Mouse (Mus musculus) lung, embryonic 15.5 days (tissue): ENCODE measurements around the gene Kxd1. TPM values are rescaled to one million over a fixed set of nuclear protein-coding genes. Genes with fewer than 3 reads are reported as not detected.
A peak's percentile ranks its signal among the peaks of the same experiment; 100 is the strongest.

Experiments used
- ATAC-seq: fragments of 200-750 bp; cut with Nextera tagmentation; 2 replicates; pipeline ENCODE4 v1.8.0; 2017; ENCODE audit warnings: moderate number of reproducible peaks, borderline replicate concordance; ENCODE audit not compliant: low FRiP score, low TSS enrichment; ENCODE audit errors: extremely low read depth
- H3K27ac ChIP-seq: fragments of 300-500 bp; sonication (generic); 2 replicates; pipeline ENCODE4 v1.5.1; 2015; ENCODE audit warnings: moderate library complexity, mild to moderate bottlenecking, inconsistent platforms
- H3K27me3 ChIP-seq: fragments of 300-500 bp; sonication (generic); 2 replicates; pipeline ENCODE4 v1.6.1; 2015; ENCODE audit warnings: inconsistent platforms
- H3K36me3 ChIP-seq: fragments of 300-500 bp; sonication (generic); 2 replicates; pipeline ENCODE4 v1.6.1; 2015; ENCODE audit warnings: inconsistent platforms
- H3K4me1 ChIP-seq: fragments of 300-500 bp; sonication (generic); 2 replicates; pipeline ENCODE4 v1.6.1; 2015; ENCODE audit warnings: inconsistent platforms
- H3K4me2 ChIP-seq: fragments of 300-500 bp; sonication (generic); 2 replicates; pipeline ENCODE4 v1.6.1; 2015; ENCODE audit warnings: inconsistent platforms, mild to moderate bottlenecking, moderate library complexity
- H3K4me3 ChIP-seq: fragments of 300-500 bp; sonication (generic); 2 replicates; pipeline ENCODE4 v1.5.1; 2015; ENCODE audit warnings: mild to moderate bottlenecking, inconsistent platforms
- H3K9ac ChIP-seq: fragments of 300-500 bp; sonication (generic); 2 replicates; pipeline ENCODE4 v1.6.1; 2015; ENCODE audit warnings: inconsistent platforms
- H3K9me3 ChIP-seq: fragments of 300-500 bp; sonication (generic); 2 replicates; pipeline ENCODE4 v1.6.1; 2016; ENCODE audit warnings: inconsistent platforms
- WGBS: fragments of 180-500 bp; shearing (Covaris S2); methylation state at CpG from one replicate; pipeline ENCODE4 v1.1.7; 2015; 5-methylcytosine and 5-hydroxymethylcytosine counted together
- polyA plus RNA-seq: library from polyadenylated mRNA; unstranded; fragments of >200 nt; fragmentation: Nextera tagmentation; extraction: Ambion mirVana; gene quantifications from 2 replicates; pipeline ENCODE4 v1.2.1, GENCODE M21; 2015

Kxd1 gene
- polyA plus RNA-seq, 1 experiment from 2014 or later = 54.4 TPM

DNA sequence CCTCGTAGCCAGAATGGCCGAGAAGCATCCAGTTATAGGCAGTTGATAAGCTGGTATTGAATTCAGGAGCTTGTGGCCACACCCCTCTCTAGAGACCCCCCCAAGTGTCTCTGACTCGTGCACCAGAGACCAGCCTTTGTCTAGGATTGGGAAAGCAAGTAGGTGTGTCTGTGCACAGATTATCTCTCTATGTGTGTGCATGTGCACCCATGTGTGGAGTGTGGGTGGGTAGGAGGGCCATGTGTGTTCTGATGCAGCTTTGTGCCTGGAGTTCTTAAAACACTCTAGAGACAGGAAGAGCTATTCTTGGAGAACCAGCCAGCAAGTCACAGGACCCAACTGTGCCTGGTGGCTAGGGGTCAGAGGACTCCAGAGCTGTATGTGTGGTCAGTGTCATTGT lies 32.8 kb upstream of the Kxd1 start:
- Histone ChIP-seq H3K9ac (no peak overlapping the region), H3K36me3 (no peaks in the 10 kb centered on the region), H3K4me3 (no peak overlapping the region), H3K27ac (peak overlapping the region; percentile 9; the same call in 1 of the 2 replicates), H3K9me3 (no peaks in the 10 kb centered on the region), H3K4me1 (peaks cover 62% of the 10 kb centered on the region), H3K4me2 (no peak overlapping the region), H3K27me3 (no peaks in the 10 kb centered on the region)
- WGBS = 65% methylated on average over 3 of the region's 3 CpGs
- no peak for ATAC-seq

DNA sequence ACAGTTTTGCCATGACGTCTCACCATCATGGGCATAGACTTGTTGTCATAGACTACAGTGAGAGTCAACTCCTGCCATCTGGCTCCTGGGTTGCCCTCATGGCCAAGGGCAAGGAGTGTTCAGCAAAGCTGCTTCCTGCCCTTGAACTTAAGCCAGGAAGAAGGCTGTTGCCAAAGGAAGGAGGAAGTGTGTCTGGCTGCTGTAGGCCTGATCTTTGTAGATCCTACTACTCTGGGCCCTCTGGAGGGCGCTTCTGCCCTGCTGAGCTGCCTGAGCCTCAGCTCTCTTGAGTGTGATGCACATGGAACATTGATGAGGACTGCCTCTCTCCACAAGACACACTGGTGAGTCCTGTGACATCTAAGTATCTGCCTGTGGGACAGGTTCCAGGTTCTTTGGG lies 32.3 kb upstream of the Kxd1 start:
- WGBS = 50% methylated on average over 2 of the region's 2 CpGs
- no peaks in the 10 kb centered on the region for H3K27me3 ChIP-seq
- H3K36me3 ChIP-seq = no peaks in the 10 kb centered on the region
- no peak overlapping the region for H3K4me2 ChIP-seq
- H3K9ac ChIP-seq = no peak overlapping the region
- H3K27ac ChIP-seq = peak overlapping the region; percentile 25; the same call in 1 of the 2 replicates
- peaks cover 57% of the 10 kb centered on the region for H3K4me1 ChIP-seq
- no peak for ATAC-seq
- no peak overlapping the region for H3K4me3 ChIP-seq
- H3K9me3 ChIP-seq = no peaks in the 10 kb centered on the region

DNA sequence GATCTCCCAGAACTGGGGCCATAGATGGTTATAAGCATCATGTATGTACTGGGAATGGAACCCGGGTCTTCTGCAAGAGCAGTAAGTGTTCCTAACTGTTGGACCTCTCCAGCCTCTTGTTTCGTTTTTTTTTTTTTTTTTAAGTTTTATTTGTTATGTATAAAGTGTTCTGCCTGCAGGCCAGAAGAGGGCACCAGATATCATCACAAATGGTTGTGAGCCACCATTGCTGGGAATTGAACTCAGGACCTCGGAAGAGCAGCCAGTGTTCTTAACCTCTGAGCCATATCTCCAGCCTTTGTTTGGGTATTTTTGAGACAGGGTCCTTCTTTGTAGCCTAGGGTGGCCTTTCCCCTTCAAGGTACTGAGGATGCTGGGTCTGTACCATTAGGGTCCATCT lies 31.2 kb upstream of the Kxd1 start:
- no peak overlapping the region for H3K4me2 ChIP-seq
- H3K4me3 ChIP-seq = no peak overlapping the region
- no peaks in the 10 kb centered on the region for H3K36me3 ChIP-seq
- H3K27ac ChIP-seq = no peak overlapping the region
- no peak overlapping the region for H3K9ac ChIP-seq
- no peak for ATAC-seq
- H3K27me3 ChIP-seq = no peaks in the 10 kb centered on the region
- H3K9me3 ChIP-seq = no peaks in the 10 kb centered on the region
- 67% methylated on average over 3 of the region's 3 CpGs for WGBS
- peaks cover 52% of the 10 kb centered on the region for H3K4me1 ChIP-seq

DNA sequence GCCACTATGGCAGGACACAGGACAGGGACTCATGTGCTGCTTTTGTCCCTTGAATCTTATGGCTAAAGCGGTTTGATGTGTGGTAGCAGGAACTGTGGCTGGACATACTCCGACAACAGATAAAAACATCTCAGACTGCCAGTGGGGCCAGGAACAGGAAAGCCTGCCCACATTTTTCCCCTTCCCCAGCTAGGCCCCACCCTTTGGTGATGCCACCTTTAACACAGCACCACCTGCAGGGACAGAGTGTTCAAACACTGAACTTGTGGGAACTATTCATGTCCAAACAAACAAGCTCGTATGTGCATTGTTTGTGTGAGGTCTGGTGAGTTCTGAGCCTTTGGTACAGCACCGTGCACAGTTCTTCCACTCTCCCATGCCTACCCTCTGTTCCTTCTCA lies 30.6 kb upstream of the Kxd1 start:
- 51% methylated on average over 4 of the region's 4 CpGs for WGBS
- no peaks in the 10 kb centered on the region for H3K9me3 ChIP-seq
- no peak for ATAC-seq
- no peak overlapping the region for H3K4me2 ChIP-seq
- H3K36me3 ChIP-seq = no peaks in the 10 kb centered on the region
- H3K27me3 ChIP-seq = no peaks in the 10 kb centered on the region
- no peak overlapping the region for H3K4me3 ChIP-seq
- H3K9ac ChIP-seq = 0 out of 2 replicates have a peak overlapping the region, but pooled peaks have one; percentile 26
- peaks cover 59% of the 10 kb centered on the region for H3K4me1 ChIP-seq
- 0 out of 2 replicates have a peak overlapping the region, but pooled peaks have one; percentile 5 for H3K27ac ChIP-seq

DNA sequence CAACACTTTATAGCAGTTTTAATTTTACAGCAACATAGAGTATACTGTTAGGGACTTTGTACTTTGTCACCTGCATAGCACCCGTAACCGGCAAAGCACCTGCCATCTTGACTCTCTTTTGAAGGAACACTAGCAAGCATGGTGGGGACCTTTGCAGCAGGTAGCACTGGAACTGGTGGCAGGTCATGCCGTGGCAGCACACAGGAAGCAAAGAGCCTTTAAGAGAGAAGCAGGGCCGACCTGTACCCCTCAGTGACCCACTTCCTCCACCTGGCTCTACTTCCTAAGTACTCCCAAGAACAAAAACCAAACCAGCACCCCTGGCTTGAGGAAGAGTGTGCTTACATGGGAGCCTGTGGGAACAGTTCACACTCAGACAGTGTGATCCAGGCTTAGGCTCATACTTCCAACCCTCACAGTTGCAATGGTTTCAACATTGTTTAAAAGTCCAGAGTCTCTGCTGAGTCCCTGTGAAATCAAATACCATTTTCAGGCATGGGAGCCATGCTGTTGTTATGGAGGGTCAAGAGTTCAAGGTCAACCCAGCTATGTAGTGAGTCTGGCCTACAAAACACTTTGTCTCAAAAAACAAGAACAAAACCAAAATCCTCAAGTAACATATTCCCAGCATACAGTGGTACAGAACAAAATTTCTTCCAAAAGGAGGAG lies 27.5 kb upstream of the Kxd1 start:
- no peak overlapping the region for H3K27ac ChIP-seq
- no peaks in the 10 kb centered on the region for H3K27me3 ChIP-seq
- 87% methylated on average over 4 of the region's 4 CpGs for WGBS
- H3K9me3 ChIP-seq = no peaks in the 10 kb centered on the region
- H3K4me1 ChIP-seq = peaks cover 54% of the 10 kb centered on the region
- no peaks in the 10 kb centered on the region for H3K36me3 ChIP-seq
- ATAC-seq = no peak
- no peak overlapping the region for H3K4me3 ChIP-seq
- no peak overlapping the region for H3K4me2 ChIP-seq
- H3K9ac ChIP-seq = no peak overlapping the region

DNA sequence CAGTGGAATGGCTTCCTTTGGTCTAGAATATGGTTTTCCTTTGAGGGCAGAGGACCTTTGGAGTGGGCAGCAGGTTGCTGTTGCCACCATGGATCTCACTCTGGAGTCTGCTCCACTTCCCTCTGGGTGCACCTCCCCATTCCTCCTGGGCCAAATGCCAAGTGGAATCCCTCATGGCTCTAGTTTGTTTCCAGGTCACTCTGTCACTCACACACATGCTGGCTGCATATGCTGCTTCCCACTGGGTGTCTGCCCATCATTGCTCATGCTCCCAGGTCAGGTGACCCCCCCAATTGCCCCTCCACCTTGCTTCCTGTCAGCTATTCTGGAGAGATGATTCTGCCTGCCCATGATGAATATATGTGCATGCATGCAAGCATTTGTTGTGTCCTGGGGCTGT lies 26.0 kb upstream of the Kxd1 start:
- H3K4me3 ChIP-seq = no peak overlapping the region
- H3K36me3 ChIP-seq = no peaks in the 10 kb centered on the region
- peaks cover 42% of the 10 kb centered on the region for H3K4me1 ChIP-seq
- no peak overlapping the region for H3K9ac ChIP-seq
- H3K27me3 ChIP-seq = no peaks in the 10 kb centered on the region
- no peak overlapping the region for H3K4me2 ChIP-seq
- ATAC-seq = 0 out of 2 replicates have a peak, but pooled peaks have one; percentile 47
- H3K9me3 ChIP-seq = no peaks in the 10 kb centered on the region
- H3K27ac ChIP-seq = 0 out of 2 replicates have a peak overlapping the region, but pooled peaks have one; percentile 8

DNA sequence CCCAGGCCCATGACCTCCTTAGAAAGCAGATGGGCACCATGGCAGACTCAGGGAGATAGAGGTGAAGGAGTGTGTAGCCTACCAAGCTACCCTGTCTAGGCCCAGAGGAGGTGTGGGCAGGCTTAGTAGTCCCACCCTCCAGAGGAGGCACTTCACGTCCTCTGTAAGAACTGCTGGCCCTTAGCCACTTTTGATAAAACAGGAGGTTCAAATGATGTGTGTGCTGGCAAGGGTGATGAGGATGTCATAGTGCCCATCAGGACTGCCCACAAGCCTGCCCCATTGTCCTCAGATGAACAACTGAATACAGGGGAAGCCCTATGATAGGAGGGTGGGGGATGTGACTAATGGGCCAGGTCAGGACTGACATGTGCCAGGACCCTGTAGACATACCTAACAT lies 25.1 kb upstream of the Kxd1 start:
- Histone ChIP-seq H3K4me1 (peaks cover 37% of the 10 kb centered on the region), H3K27ac (no peak overlapping the region), H3K36me3 (no peaks in the 10 kb centered on the region), H3K9me3 (no peaks in the 10 kb centered on the region), H3K4me2 (no peak overlapping the region), H3K4me3 (no peak overlapping the region), H3K9ac (no peak overlapping the region), H3K27me3 (no peaks in the 10 kb centered on the region)
- 11% methylated on average over 1 of the region's 1 CpGs for WGBS
- ATAC-seq = 0 out of 2 replicates have a peak, but pooled peaks have one; percentile 32

DNA sequence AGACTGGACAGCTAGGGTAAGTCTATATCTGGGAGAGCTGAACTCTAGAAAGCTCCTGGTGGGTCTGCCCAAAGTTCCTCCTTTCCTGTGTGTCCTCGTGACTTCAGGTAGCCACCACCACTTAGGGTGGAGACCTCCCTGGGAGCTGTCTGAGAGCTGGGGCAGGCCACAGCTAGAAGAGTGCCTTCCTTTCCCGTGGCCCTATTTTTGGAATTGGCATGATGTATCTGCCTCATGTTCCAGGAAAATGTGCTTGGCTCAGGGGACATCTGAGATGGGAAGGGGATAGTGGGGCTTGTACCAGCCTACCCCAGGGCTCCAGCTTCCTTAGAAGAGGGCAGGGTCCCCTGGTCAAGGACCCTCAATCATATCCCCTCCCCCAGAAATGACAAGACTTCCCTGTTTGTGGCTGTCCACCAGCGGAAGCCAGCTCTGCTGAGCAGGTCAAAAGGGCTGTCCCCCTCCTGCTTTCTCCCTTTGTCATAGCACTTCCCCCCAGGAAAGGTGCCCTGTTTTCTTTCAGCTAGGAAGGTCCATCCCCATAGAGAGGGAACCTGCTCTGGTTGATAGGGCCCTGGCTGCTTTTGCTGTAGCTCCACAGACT lies 23.9 kb upstream of the Kxd1 start:
- Histone ChIP-seq H3K4me1 (peaks cover 34% of the 10 kb centered on the region), H3K9me3 (no peaks in the 10 kb centered on the region), H3K27ac (peak overlapping the region; percentile 26; the same call in 1 of the 2 replicates), H3K4me3 (no peak overlapping the region), H3K4me2 (no peak overlapping the region), H3K27me3 (no peaks in the 10 kb centered on the region), H3K36me3 (no peaks in the 10 kb centered on the region), H3K9ac (no peak overlapping the region)
- ATAC-seq = no peak
- 49% methylated on average over 3 of the region's 3 CpGs for WGBS

DNA sequence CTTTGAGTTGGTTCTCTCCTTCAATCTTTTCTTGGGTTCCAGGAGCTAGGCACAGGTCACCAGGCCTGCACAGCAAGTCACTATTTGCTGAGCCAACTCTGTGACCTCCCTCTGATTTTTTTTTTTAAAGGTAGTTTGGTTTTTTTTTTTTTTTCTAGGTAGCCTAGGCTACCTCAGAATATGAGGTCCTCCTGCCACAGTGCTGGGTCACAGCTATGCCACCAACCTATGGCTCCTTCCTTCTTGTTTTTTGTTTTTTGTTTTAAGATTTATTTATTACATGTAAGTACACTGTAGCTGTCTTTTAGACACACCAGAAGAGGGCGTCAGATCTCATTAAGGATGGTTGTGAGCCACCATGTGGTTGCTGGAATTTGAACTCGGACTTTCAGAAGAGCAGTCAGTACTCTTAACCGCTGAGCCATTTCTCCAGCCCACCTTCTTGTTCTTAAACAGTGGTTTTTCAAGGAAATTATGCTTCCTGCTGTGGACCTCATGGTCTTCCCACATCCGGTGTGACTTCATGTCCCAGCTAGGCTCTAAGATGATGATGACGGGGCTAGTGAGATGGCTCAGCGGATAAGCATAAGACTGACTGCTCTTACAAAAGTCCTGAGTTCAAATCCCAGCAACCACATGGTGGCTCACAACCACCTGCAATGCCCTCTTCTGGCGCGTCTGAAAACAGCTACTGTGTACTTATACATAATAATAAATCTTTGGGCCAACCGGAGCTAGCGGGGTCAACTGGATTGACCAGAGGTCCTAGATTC lies 21.8 kb upstream of the Kxd1 start:
- no peak overlapping the region for H3K4me2 ChIP-seq
- H3K9me3 ChIP-seq = no peaks in the 10 kb centered on the region
- no peaks in the 10 kb centered on the region for H3K36me3 ChIP-seq
- no peak overlapping the region for H3K27ac ChIP-seq
- 90% methylated on average over 10 of the region's 10 CpGs for WGBS
- no peaks in the 10 kb centered on the region for H3K27me3 ChIP-seq
- ATAC-seq = no peak
- H3K4me1 ChIP-seq = peaks cover 34% of the 10 kb centered on the region
- no peak overlapping the region for H3K4me3 ChIP-seq
- no peak overlapping the region for H3K9ac ChIP-seq

DNA sequence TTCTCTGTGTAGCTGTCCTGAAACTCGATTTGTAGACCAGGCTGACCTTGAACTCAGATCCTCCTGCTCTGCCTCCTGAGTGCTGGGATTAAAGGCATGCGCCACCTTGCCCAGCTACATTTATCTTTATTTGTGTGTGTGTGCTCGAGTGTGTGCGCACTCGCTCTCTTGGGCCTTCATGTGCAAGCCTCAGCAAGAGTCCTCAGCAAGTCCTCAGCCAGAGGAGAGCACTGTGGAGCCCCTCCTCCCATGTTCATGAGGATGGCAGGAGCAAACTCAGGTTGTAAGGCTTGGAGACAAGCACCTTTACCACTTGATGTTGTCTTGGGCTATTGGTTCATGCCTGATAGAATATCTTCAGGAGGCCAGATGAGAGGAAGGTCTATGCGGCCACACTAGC lies 20.0 kb upstream of the Kxd1 start:
- WGBS = 69% methylated on average over 6 of the region's 6 CpGs
- ATAC-seq = no peak
- no peak overlapping the region for H3K27ac ChIP-seq

DNA sequence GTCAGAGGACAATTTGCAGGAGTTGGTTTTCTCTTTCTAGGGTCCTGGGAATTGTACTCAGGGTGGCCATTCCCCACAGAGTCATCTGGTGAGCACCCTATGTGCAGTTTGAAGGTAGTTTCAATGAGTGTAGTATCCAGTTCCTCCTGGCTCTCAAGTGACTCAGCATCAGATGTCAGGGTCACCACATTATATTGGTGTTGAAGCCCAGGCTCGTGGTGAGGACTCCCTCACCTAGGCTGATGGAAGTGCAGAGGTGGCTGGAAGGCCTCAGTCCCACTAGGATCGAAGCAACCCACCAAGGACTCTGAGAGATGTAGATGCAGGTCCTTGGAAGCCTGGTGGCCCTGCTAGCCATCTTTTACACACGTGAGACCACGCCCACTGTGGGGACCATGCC lies 18.7 kb upstream of the Kxd1 start:
- WGBS = 78% methylated on average over 4 of the region's 4 CpGs
- Histone ChIP-seq H3K4me1 (peaks cover 14% of the 10 kb centered on the region), H3K4me2 (no peak overlapping the region), H3K4me3 (no peak overlapping the region), H3K27me3 (no peaks in the 10 kb centered on the region), H3K36me3 (no peaks in the 10 kb centered on the region), H3K9ac (no peak overlapping the region), H3K27ac (no peak overlapping the region), H3K9me3 (no peaks in the 10 kb centered on the region)
- ATAC-seq = no peak

More for the DNA sequence above, 20.0 kb upstream of the Kxd1 start:
- no peak overlapping the region for H3K4me2 ChIP-seq
- H3K4me3 ChIP-seq = no peak overlapping the region
- H3K27me3 ChIP-seq = no peaks in the 10 kb centered on the region
- H3K36me3 ChIP-seq = no peaks in the 10 kb centered on the region
- H3K9ac ChIP-seq = no peak overlapping the region
- no peaks in the 10 kb centered on the region for H3K9me3 ChIP-seq
- H3K4me1 ChIP-seq = peaks cover 23% of the 10 kb centered on the region

DNA sequence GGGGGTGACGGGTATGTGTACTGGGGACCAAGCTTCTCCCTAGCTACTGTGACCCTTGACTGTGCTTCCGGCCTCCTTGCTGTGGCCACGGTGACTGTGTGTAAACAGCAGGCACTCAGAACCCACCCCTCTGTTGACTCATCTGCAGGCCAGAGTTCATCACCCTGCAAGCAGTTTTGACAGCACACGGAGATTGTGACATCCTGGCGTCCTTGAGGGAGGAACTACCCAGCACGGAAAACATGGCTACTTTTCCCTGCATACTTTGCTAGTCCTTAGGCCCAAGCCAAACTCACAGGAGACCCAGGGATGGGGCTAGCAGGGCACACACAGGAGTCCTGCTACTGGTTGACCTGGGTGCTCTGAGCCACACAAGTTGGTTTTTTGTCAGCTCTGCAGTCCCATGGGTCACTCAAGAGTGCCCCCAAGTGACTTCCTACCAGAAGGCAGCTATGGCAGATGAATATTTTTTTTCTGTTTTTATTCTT lies 16.5 kb upstream of the Kxd1 start:
- Histone ChIP-seq H3K9ac (no peak overlapping the region), H3K27me3 (no peaks in the 10 kb centered on the region), H3K4me2 (no peak overlapping the region), H3K36me3 (no peaks in the 10 kb centered on the region), H3K27ac (no peak overlapping the region), H3K9me3 (no peaks in the 10 kb centered on the region), H3K4me3 (no peak overlapping the region), H3K4me1 (peaks cover 25% of the 10 kb centered on the region)
- 43% methylated on average over 6 of the region's 6 CpGs for WGBS
- ATAC-seq = no peak
